Mouse (Mus musculus): Measurements from ENCODE around the gene Eme2.

Eme2 gene

GRCm38 (mm10) chr17:24840341-24840740, 54.5 kb downstream of the Eme2 start:
- no peak for DNase-seq (ENCODE audit: low read depth, low spot score)

DNA sequence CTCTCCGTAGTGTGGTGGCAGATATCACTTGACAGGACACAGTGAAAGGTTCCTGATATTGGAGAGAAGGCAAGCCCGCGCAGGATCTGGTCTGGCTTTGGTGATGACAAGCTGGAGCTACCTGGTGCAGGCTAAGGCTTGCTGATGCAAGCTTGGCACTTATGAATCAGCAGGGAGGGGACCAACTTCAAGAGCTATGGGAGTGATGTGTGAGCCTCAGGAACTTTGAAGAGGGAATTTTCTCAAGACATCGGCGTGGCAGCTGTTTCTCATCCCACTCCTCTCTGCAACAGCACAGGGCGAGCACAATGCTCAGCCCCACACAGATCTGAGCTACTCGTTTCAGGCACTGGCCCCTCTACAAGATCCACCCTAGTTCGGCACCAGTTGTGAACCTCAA, 55.0 kb downstream of the Eme2 start, which contains the start of gene Hagh:
Gene Hagh, plus strand, starts transcription at position 302 of the 400 bp plus-strand sequence.
- no peak for DNase-seq (ENCODE audit: low read depth, low spot score)

Measured in c-Kit-negative CD71-positive TER-119-positive erythroid progenitor cells, embryonic 14.5 days (primary cell).